Mouse (Mus musculus) testis, adult 2 months (tissue): ENCODE measurements around the gene Akt1s1. TPM values are rescaled to one million over a fixed set of nuclear protein-coding genes. Genes with fewer than 3 reads are reported as not detected.

Source experiments
- H3K27ac ChIP-seq: fragments of 200-500 bp; 2 replicates; pipeline ENCODE4 v1.5.1; 2012; ENCODE audit warnings: low read depth, low read length; ENCODE audit not compliant: control insufficient read depth, insufficient read depth
- H3K27me3 ChIP-seq: fragments of 200-500 bp; 2 replicates; pipeline ENCODE4 v1.6.1; 2012; ENCODE audit warnings: mild to moderate bottlenecking, low read length, moderate library complexity; ENCODE audit not compliant: control insufficient read depth, insufficient read depth
- H3K36me3 ChIP-seq: fragments of 200-500 bp; 2 replicates; pipeline ENCODE4 v1.6.1; 2012; ENCODE audit warnings: mild to moderate bottlenecking, low read length; ENCODE audit not compliant: control insufficient read depth, insufficient read depth
- H3K4me1 ChIP-seq: fragments of 200-500 bp; 2 replicates; pipeline ENCODE4 v1.6.1; 2012; ENCODE audit warnings: low read length; ENCODE audit not compliant: control insufficient read depth, insufficient read depth
- H3K4me3 ChIP-seq: fragments of 200-500 bp; 2 replicates; pipeline ENCODE4 v1.5.1; 2012; ENCODE audit warnings: low read depth, mild to moderate bottlenecking, low read length, moderate library complexity, mixed read lengths; ENCODE audit not compliant: control insufficient read depth
- CTCF ChIP-seq: fragments of 200-500 bp; IDR thresholded peaks from 2 replicates; pipeline ENCODE4 v1.5.1; 2012; ENCODE audit warnings: low read depth, mild to moderate bottlenecking, inconsistent platforms, low read length, moderate library complexity; ENCODE audit not compliant: control insufficient read depth, insufficient read depth, insufficient replicate concordance
- POLR2A ChIP-seq: fragments of 200-500 bp; IDR thresholded peaks from 2 replicates; pipeline ENCODE4 v1.6.1; 2012; ENCODE audit warnings: low read depth, mild to moderate bottlenecking, inconsistent platforms, low read length, moderate library complexity; ENCODE audit not compliant: control insufficient read depth
- polyA plus RNA-seq: library from polyadenylated mRNA; depleted of rRNA; stranded (reverse); fragments of >200 nt; gene quantifications from 2 replicates; pipeline ENCODE4 v1.2.3, GENCODE M21; 2012

Akt1s1 gene
- polyA plus RNA-seq, 1 experiment = 31.5 TPM

GRCm38 (mm10) chr7:44828706-44829105, 20.1 kb upstream of the Akt1s1 start:
- no peak overlapping the region for H3K27ac ChIP-seq
- TF ChIP-seq POLR2A (no peak), CTCF (no peak)
- peaks cover 2% of the 10 kb centered on the region; the same call in 1 of the 2 replicates for H3K36me3 ChIP-seq
- no peak overlapping the region for H3K4me3 ChIP-seq
- peaks cover 2% of the 10 kb centered on the region for H3K4me1 ChIP-seq
- H3K27me3 ChIP-seq = no peaks in the 10 kb centered on the region

- Histone ChIP-seq H3K27ac (no peak overlapping the region), H3K4me1 (peaks cover 2% of the 10 kb centered on the region), H3K4me3 (no peak overlapping the region), H3K36me3 (peaks cover 2% of the 10 kb centered on the region; the same call in 1 of the 2 replicates), H3K27me3 (no peaks in the 10 kb centered on the region)
- TF ChIP-seq POLR2A (no peak), CTCF (no peak)
Measured at GRCm38 (mm10) chr7:44832763-44833162, 16.0 kb upstream of the Akt1s1 start.

GRCm38 (mm10) chr7:44835373-44836015, 13.3 kb upstream of the Akt1s1 start:
- Histone ChIP-seq H3K36me3 (no peaks in the 10 kb centered on the region), H3K27ac (no peak overlapping the region), H3K4me3 (no peak overlapping the region), H3K4me1 (peaks cover 13% of the 10 kb centered on the region), H3K27me3 (no peaks in the 10 kb centered on the region)
- TF ChIP-seq CTCF = no peak
- TF ChIP-seq POLR2A = no peak

- H3K36me3 ChIP-seq = no peaks in the 10 kb centered on the region
- H3K4me1 ChIP-seq = peaks cover 14% of the 10 kb centered on the region
- TF ChIP-seq POLR2A (no peak), CTCF (no peak)
- H3K27ac ChIP-seq = no peak overlapping the region
- no peak overlapping the region for H3K4me3 ChIP-seq
- H3K27me3 ChIP-seq = no peaks in the 10 kb centered on the region
Measured at GRCm38 (mm10) chr7:44836016-44836404, 12.8 kb upstream of the Akt1s1 start.

- no peak overlapping the region for H3K4me3 ChIP-seq
- no peaks in the 10 kb centered on the region for H3K27me3 ChIP-seq
- TF ChIP-seq POLR2A = no peak
- no peak for TF ChIP-seq CTCF
- H3K36me3 ChIP-seq = no peaks in the 10 kb centered on the region
- H3K27ac ChIP-seq = no peak overlapping the region
- H3K4me1 ChIP-seq = peaks cover 14% of the 10 kb centered on the region
Measured at GRCm38 (mm10) chr7:44836423-44837053, 12.3 kb upstream of the Akt1s1 start.

- Histone ChIP-seq H3K27me3 (no peaks in the 10 kb centered on the region), H3K4me1 (peaks cover 14% of the 10 kb centered on the region)
- TF ChIP-seq POLR2A (no peak), CTCF (no peak)
Measured at GRCm38 (mm10) chr7:44838073-44838472, 10.7 kb upstream of the Akt1s1 start.

GRCm38 (mm10) chr7:44839171-44839490, 9.7 kb upstream of the Akt1s1 start:
- Histone ChIP-seq H3K27ac (no peak overlapping the region), H3K27me3 (no peaks in the 10 kb centered on the region), H3K4me3 (peak overlapping the region; percentile 74), H3K36me3 (no peaks in the 10 kb centered on the region), H3K4me1 (peaks cover 14% of the 10 kb centered on the region)
- TF ChIP-seq POLR2A (no peak), CTCF (no peak)

More at GRCm38 (mm10) chr7:44838073-44838472, 10.7 kb upstream of the Akt1s1 start:
- Histone ChIP-seq H3K27ac (no peak overlapping the region), H3K36me3 (no peaks in the 10 kb centered on the region), H3K4me3 (no peak overlapping the region)
